Mouse (Mus musculus) hindbrain, postnatal 0 days (tissue): ENCODE data around the gene Vwa8. TPM values are rescaled to one million over a fixed set of nuclear protein-coding genes. Genes with fewer than 3 reads are reported as not detected.
A peak's percentile ranks its signal among the peaks of the same experiment; 100 is the strongest.

Source experiments
- ATAC-seq: fragments of 200-750 bp; cut with Nextera tagmentation; 2 replicates; pipeline ENCODE4 v1.8.0; 2017; ENCODE audit warnings: mild to moderate bottlenecking, moderate TSS enrichment, moderate library complexity
- DNase-seq: peaks from one replicate; pipeline ENCODE4 v3.0.0-alpha.2; 2015; ENCODE audit warnings: low spot score
- H3K27ac ChIP-seq: fragments of 300-500 bp; sonication (generic); 2 replicates; pipeline ENCODE4 v1.5.1; 2014; ENCODE audit warnings: mild to moderate bottlenecking
- H3K27me3 ChIP-seq: fragments of 300-500 bp; sonication (generic); 2 replicates; pipeline ENCODE4 v1.6.1; 2014; ENCODE audit warnings: low read length, mixed read lengths; ENCODE audit not compliant: insufficient read depth
- H3K36me3 ChIP-seq: fragments of 300-500 bp; sonication (generic); 2 replicates; pipeline ENCODE4 v1.6.1; 2014; ENCODE audit warnings: low read length, mixed read lengths; ENCODE audit not compliant: insufficient read depth
- H3K4me1 ChIP-seq: fragments of 300-500 bp; sonication (generic); 2 replicates; pipeline ENCODE4 v1.6.1; 2014; ENCODE audit warnings: antibody characterized with exemption, low read length, mixed read lengths; ENCODE audit not compliant: insufficient read depth
- H3K4me2 ChIP-seq: fragments of 300-500 bp; sonication (generic); 2 replicates; pipeline ENCODE4 v1.6.1; 2014; ENCODE audit warnings: low read depth, mild to moderate bottlenecking, low read length, moderate library complexity, mixed read lengths
- H3K4me3 ChIP-seq: fragments of 300-500 bp; sonication (generic); 2 replicates; pipeline ENCODE4 v1.5.1; 2014; ENCODE audit warnings: low read length
- H3K9ac ChIP-seq: fragments of 300-500 bp; sonication (generic); replicated peaks from 2 replicates; pipeline ENCODE4 v1.6.1; 2014; ENCODE audit warnings: mild to moderate bottlenecking, low read length, moderate library complexity, mixed read lengths
- H3K9me3 ChIP-seq: fragments of 300-500 bp; sonication (generic); 2 replicates; pipeline ENCODE4 v1.6.1; 2016; ENCODE audit warnings: low read length, mixed read lengths
- CTCF ChIP-seq: IDR thresholded peaks from 2 replicates; pipeline ENCODE4 v1.5.1; 2016; ENCODE audit warnings: antibody characterized with exemption, control low read depth, low read depth
- WGBS: fragments of 180-500 bp; shearing (Covaris S2); extraction: QIAGEN DNeasy Blood & Tissue Kit; methylation state at CpG from one replicate; pipeline ENCODE4 v1.1.7; 2014; 5-methylcytosine and 5-hydroxymethylcytosine counted together
- polyA plus RNA-seq: library from polyadenylated mRNA; unstranded; fragments of >200 nt; fragmentation: Nextera tagmentation; extraction: Ambion mirVana; gene quantifications from 2 replicates; pipeline ENCODE4 v1.2.1, GENCODE M21; 2015
- total RNA-seq: library from RNA; depleted of rRNA; stranded (reverse); fragments of >200 nt; gene quantifications from 2 replicates; pipeline ENCODE4 v1.2.3, GENCODE M21; 2014

Gene Vwa8
- total and polyA plus RNA-seq, 2 experiments from 2014 or later = 9.6 to 20.8 TPM

- peaks cover 7% of the 10 kb centered on the region; the same call in 1 of the 2 replicates for H3K36me3 ChIP-seq
- H3K4me3 ChIP-seq = no peak overlapping the region
- no peaks in the 10 kb centered on the region for H3K27me3 ChIP-seq
- peaks cover 3% of the 10 kb centered on the region; the same call in 1 of the 2 replicates for H3K4me1 ChIP-seq
- DNase-seq (peak; percentile 59), ATAC-seq (peak; percentile 76; the same call in 1 of the 2 replicates)
- TF ChIP-seq CTCF = no peak
- H3K27ac ChIP-seq = no peak overlapping the region
- no peak overlapping the region for H3K9ac ChIP-seq
- H3K9me3 ChIP-seq = no peaks in the 10 kb centered on the region
- WGBS = 36% methylated on average over 2 of the region's 2 CpGs
- H3K4me2 ChIP-seq = no peak overlapping the region
These were observed 240.6 kb downstream of the Vwa8 start for GRCm38 (mm10) chr14:79089464-79089863.

- WGBS = 91% methylated on average over 12 of the region's 12 CpGs
- H3K4me1 ChIP-seq = no peaks in the 10 kb centered on the region
- H3K4me2 ChIP-seq = no peak overlapping the region
- no peaks in the 10 kb centered on the region for H3K27me3 ChIP-seq
- no peaks in the 10 kb centered on the region for H3K9me3 ChIP-seq
- ATAC-seq (no peak), DNase-seq (no peak)
- TF ChIP-seq CTCF = no peak
- no peak overlapping the region for H3K9ac ChIP-seq
- peaks cover 13% of the 10 kb centered on the region; the same call in 1 of the 2 replicates for H3K36me3 ChIP-seq
- no peak overlapping the region for H3K4me3 ChIP-seq
- no peak overlapping the region for H3K27ac ChIP-seq
These were observed 248.3 kb downstream of the Vwa8 start for GRCm38 (mm10) chr14:79097181-79097580.

DNA sequence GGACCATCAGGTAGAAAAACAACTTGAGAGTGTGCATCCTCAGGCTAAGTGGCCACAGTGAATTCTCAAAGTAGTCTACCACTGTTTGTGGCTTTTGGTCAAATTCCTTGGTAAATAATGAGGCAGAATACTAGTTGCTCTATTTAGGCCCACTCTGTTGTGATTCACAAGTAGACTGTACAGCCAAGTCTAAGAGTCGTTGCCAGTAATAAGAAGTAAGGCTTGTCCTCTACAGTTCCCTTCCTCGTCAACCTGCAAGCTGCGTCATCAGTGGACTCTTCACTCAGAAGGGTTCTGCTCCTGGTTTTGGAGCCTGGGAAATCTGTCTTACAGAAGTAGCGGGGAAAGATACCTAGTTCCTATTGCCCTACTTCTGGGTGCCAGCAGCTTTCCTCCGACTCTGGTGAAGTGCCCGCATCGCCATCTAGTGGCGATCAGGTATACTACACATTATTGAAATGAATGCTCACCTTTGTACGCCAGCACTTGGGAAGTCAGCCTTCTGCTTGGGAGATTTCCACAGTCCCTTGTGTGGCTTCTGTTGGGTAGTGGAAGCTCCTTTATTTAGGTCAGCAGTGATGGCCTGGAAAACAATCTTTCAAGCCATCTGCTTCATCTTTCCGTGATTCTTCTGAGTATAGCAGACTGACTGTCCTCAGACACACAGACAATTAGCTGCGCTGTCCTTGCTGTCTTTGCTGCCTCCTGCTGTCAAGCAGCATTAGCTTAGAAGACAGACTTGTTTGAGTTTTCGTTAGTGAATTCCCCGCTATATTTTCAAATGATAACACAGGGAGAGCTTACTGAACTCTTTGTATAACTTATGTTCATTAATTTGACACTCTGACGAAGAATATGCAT lies 258.0 kb downstream of the Vwa8 start:
- H3K27ac ChIP-seq = no peak overlapping the region
- no peaks in the 10 kb centered on the region for H3K9me3 ChIP-seq
- no peaks in the 10 kb centered on the region for H3K36me3 ChIP-seq
- ATAC-seq (peak; percentile 89), DNase-seq (peak; percentile 92)
- TF ChIP-seq CTCF = peak; percentile 90
- H3K4me1 ChIP-seq = no peaks in the 10 kb centered on the region
- no peak overlapping the region for H3K4me3 ChIP-seq
- no peaks in the 10 kb centered on the region for H3K27me3 ChIP-seq
- no peak overlapping the region for H3K4me2 ChIP-seq
- no peak overlapping the region for H3K9ac ChIP-seq
- 26% methylated on average over 14 of the region's 14 CpGs for WGBS

GRCm38 (mm10) chr14:79109375-79109774 lies 260.5 kb downstream of the Vwa8 start:
- Histone ChIP-seq H3K27me3 (no peaks in the 10 kb centered on the region), H3K4me3 (no peak overlapping the region), H3K4me1 (no peaks in the 10 kb centered on the region), H3K27ac (no peak overlapping the region), H3K36me3 (no peaks in the 10 kb centered on the region), H3K4me2 (no peak overlapping the region), H3K9ac (no peak overlapping the region), H3K9me3 (no peaks in the 10 kb centered on the region)
- peak; percentile 22 for DNase-seq
- WGBS = 60% methylated on average over 1 of the region's 1 CpGs
- TF ChIP-seq CTCF = no peak
- ATAC-seq = no peak

DNA sequence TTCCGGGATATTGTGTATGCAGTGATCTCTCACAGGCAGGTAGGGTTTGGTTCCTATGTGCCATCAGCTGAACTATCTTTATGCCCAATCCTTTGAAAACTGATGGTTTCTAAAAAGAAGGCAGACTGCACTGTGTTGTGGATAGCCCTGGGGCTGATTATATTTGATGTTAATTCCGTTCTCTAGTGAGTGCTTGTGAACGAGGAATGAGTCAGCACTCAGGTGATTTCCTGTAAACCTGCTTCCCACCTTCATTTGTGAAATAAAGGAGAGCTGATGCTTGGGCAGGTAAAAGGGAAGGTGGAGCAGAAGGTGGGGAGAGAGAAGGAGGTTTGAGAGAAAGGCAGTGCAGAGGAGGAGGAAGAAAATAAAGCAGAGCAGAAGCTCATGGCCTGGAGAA lies 261.2 kb downstream of the Vwa8 start:
- no peak for DNase-seq
- no peaks in the 10 kb centered on the region for H3K9me3 ChIP-seq
- H3K36me3 ChIP-seq = no peaks in the 10 kb centered on the region
- TF ChIP-seq CTCF = no peak
- WGBS = 63% methylated on average over 3 of the region's 3 CpGs
- no peak for ATAC-seq
- H3K27ac ChIP-seq = no peak overlapping the region
- H3K27me3 ChIP-seq = no peaks in the 10 kb centered on the region
- no peak overlapping the region for H3K4me3 ChIP-seq
- no peak overlapping the region for H3K9ac ChIP-seq
- no peaks in the 10 kb centered on the region for H3K4me1 ChIP-seq
- H3K4me2 ChIP-seq = no peak overlapping the region

GRCm38 (mm10) chr14:79112050-79112449 lies 263.2 kb downstream of the Vwa8 start:
- WGBS = 72% methylated on average over 6 of the region's 6 CpGs
- no peaks in the 10 kb centered on the region for H3K9me3 ChIP-seq
- DNase-seq = no peak
- no peak for ATAC-seq
- TF ChIP-seq CTCF = no peak
- no peak overlapping the region for H3K27ac ChIP-seq
- no peak overlapping the region for H3K9ac ChIP-seq
- no peaks in the 10 kb centered on the region for H3K27me3 ChIP-seq
- H3K4me1 ChIP-seq = no peaks in the 10 kb centered on the region
- H3K4me3 ChIP-seq = no peak overlapping the region
- H3K36me3 ChIP-seq = no peaks in the 10 kb centered on the region
- no peak overlapping the region for H3K4me2 ChIP-seq
